Mouse (Mus musculus) heart, embryonic 12.5 days (tissue): ENCODE data around the gene Yod1. TPM values are rescaled to one million over a fixed set of nuclear protein-coding genes. Genes with fewer than 3 reads are reported as not detected.

ENCODE experiments used
- ATAC-seq: fragments of 200-750 bp; cut with Nextera tagmentation; 2 replicates; pipeline ENCODE4 v1.8.0; 2017; ENCODE audit warnings: moderate TSS enrichment, moderate library complexity; ENCODE audit not compliant: insufficient number of reproducible peaks, low FRiP score
- H3K27ac ChIP-seq: fragments of 300-500 bp; sonication (generic); 2 replicates; pipeline ENCODE4 v1.5.1; 2016; ENCODE audit warnings: mild to moderate bottlenecking, moderate library complexity; ENCODE audit not compliant: poor library complexity, severe bottlenecking
- H3K27me3 ChIP-seq: fragments of 300-500 bp; sonication (generic); replicated peaks from 2 replicates; pipeline ENCODE4 v1.6.1; 2016; ENCODE audit warnings: mild to moderate bottlenecking, moderate library complexity
- H3K36me3 ChIP-seq: fragments of 300-500 bp; sonication (generic); 2 replicates; pipeline ENCODE4 v1.6.1; 2016; ENCODE audit warnings: mild to moderate bottlenecking, moderate library complexity
- H3K4me1 ChIP-seq: fragments of 300-500 bp; sonication (generic); replicated peaks from 2 replicates; pipeline ENCODE4 v1.6.1; 2016; ENCODE audit warnings: mild to moderate bottlenecking
- H3K4me2 ChIP-seq: fragments of 300-500 bp; sonication (generic); 2 replicates; pipeline ENCODE4 v1.6.1; 2016; ENCODE audit warnings: mild to moderate bottlenecking, moderate library complexity
- H3K4me3 ChIP-seq: fragments of 300-500 bp; sonication (generic); 2 replicates; pipeline ENCODE4 v1.5.1; 2016; ENCODE audit warnings: mild to moderate bottlenecking
- H3K9ac ChIP-seq: fragments of 300-500 bp; sonication (generic); 2 replicates; pipeline ENCODE4 v1.6.1; 2016; ENCODE audit warnings: mild to moderate bottlenecking, moderate library complexity
- H3K9me3 ChIP-seq: fragments of 300-500 bp; sonication (generic); replicated peaks from 2 replicates; pipeline ENCODE4 v1.6.1; 2016; ENCODE audit warnings: mild to moderate bottlenecking, moderate library complexity
- WGBS: fragments of 180-500 bp; shearing (Covaris S2); methylation state at CpG from one replicate; pipeline ENCODE4 v1.1.7; 2016; 5-methylcytosine and 5-hydroxymethylcytosine counted together
- polyA plus RNA-seq: library from polyadenylated mRNA; unstranded; fragments of >200 nt; fragmentation: Nextera tagmentation; extraction: Ambion mirVana; gene quantifications from 2 replicates; pipeline ENCODE4 v1.2.1, GENCODE M21; 2016

Yod1 gene
- polyA plus RNA-seq, 1 experiment from 2014 or later: 9.9 TPM

DNA sequence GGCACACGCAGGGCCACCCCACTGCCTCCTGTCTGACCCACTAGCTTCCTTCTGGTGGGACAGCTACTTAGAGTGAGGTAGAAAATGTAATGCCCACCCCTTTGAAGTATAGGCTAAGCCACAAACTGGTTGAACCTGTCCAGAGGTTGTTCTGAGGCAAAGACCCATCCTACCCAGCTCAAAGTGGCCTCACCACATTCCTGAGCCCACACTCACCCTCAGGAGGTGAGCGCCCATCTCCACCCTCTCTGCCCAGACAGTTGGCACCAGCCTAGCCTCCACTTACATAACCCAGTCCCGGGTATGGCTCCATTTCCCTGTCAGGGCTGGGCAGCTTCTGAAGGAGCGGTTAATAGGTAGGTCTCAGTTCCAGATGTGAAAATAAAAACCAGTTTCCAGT lies 53.4 kb downstream of the Yod1 start:
- H3K4me1 ChIP-seq: no peaks in the 10 kb centered on the region
- H3K9me3 ChIP-seq: no peaks in the 10 kb centered on the region
- H3K9ac ChIP-seq: no peak overlapping the region
- no peak overlapping the region for H3K4me2 ChIP-seq
- no peak for ATAC-seq
- no peaks in the 10 kb centered on the region for H3K36me3 ChIP-seq
- H3K27me3 ChIP-seq: 0 out of 2 replicates have a peak, but pooled peaks cover 2% of the 10 kb centered on the region
- H3K4me3 ChIP-seq: no peak overlapping the region
- H3K27ac ChIP-seq: no peak overlapping the region
- WGBS: 74% methylated on average over 4 of the region's 4 CpGs

DNA sequence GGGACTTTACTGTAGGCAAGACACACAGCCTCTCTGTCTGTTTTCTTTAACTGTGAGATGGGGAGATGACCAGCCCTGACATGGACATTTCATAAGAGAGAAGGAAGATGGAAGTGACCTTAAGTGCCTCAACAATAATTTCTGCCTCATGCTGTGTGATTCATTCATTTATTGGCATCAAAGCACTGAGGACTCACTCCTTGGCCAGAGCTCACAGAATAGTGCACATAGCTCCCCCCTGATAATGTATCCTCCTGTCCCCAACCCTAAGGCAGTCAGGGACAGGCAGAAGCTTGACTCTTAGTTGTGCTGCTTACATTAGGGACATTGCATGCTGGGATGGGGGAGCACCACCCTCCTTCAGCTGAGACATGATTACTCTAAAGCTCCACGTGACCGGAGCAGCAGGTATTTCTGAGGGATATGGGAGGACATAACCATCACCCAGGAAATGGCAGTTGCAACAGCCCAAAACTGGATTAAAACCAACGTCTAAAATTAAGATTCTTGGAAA lies 53.9 kb downstream of the Yod1 start:
- H3K36me3 ChIP-seq: no peaks in the 10 kb centered on the region
- H3K4me1 ChIP-seq: no peaks in the 10 kb centered on the region
- 70% methylated on average over 3 of the region's 3 CpGs for WGBS
- 0 out of 2 replicates have a peak, but pooled peaks cover 2% of the 10 kb centered on the region for H3K27me3 ChIP-seq
- H3K9ac ChIP-seq: no peak overlapping the region
- no peak overlapping the region for H3K27ac ChIP-seq
- no peak for ATAC-seq
- no peak overlapping the region for H3K4me3 ChIP-seq
- H3K9me3 ChIP-seq: no peaks in the 10 kb centered on the region
- no peak overlapping the region for H3K4me2 ChIP-seq

Other genes with a start within 250 kb of the Yod1 start
- not detected in 2 replicates for gene Zp3r, start 87.7 kb upstream of the Yod1 start, polyA plus RNA-seq
- not detected in 2 replicates for gene C4bp, start 55.7 kb upstream of the Yod1 start, polyA plus RNA-seq
- gene Gm29427, start 1.5 kb upstream of the Yod1 start, polyA plus RNA-seq: not detected in 2 replicates
- 8.4 and 9.0 TPM in 2 replicates for gene Pfkfb2, start 11.9 kb downstream of the Yod1 start, polyA plus RNA-seq
- 0.68 and 0.82 TPM in 2 replicates for gene AA986860, start 14.6 kb downstream of the Yod1 start, polyA plus RNA-seq
- 0.15 and 0.21 TPM in 2 replicates for gene Fcamr, start 83.6 kb downstream of the Yod1 start, polyA plus RNA-seq
- not detected in 2 replicates for gene Pigr, start 109.4 kb downstream of the Yod1 start, polyA plus RNA-seq
- gene Fcmr, start 148.3 kb downstream of the Yod1 start, polyA plus RNA-seq: 1.1 and 1.3 TPM in 2 replicates
- not detected in 2 replicates for gene Il24, start 170.1 kb downstream of the Yod1 start, polyA plus RNA-seq
- gene Il20, start 194.1 kb downstream of the Yod1 start, polyA plus RNA-seq: not detected in 2 replicates
- gene Il19, start 222.8 kb downstream of the Yod1 start, polyA plus RNA-seq: not detected in 2 replicates